Mouse (Mus musculus) ovary, adult 18-20 months (tissue): ENCODE results near the gene Lcorl.
A peak's percentile ranks its signal among the peaks of the same experiment; 100 is the strongest.

Experiments used
- DNase-seq: peaks from one replicate; pipeline ENCODE4 v3.0.0; 2022; ENCODE audit warnings: low spot score, mixed read lengths

Gene Lcorl

GRCm38 (mm10) chr5:45857254-45858011 lies at the start of gene Lcorl:
Lcorl (minus strand) TSS chr5:45857615.
- DNase-seq = peak; percentile 96

DNA sequence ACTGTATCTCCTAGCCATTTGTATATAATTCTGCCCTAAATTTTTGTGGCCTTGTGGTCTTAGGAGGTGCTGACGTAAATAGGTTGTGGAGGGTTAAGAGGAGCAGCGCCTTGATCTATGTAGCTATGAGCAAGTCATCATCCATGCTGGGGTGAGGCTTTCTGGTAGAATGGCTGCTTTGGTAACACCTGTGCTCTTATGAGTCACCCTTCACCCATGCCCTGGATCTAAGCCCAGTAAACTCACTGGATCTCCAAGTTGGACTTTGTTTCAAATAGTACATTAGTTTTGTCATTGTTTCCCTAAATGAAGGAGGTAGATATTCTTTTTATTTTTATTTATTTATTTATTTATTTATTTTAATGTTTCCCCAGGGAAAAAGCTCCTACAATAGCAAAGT lies 47.3 kb upstream of the Lcorl start:
- DNase-seq = no peak

GRCm38 (mm10) chr5:45903246-45903645 lies 45.8 kb upstream of the Lcorl start:
- DNase-seq = no peak

DNA sequence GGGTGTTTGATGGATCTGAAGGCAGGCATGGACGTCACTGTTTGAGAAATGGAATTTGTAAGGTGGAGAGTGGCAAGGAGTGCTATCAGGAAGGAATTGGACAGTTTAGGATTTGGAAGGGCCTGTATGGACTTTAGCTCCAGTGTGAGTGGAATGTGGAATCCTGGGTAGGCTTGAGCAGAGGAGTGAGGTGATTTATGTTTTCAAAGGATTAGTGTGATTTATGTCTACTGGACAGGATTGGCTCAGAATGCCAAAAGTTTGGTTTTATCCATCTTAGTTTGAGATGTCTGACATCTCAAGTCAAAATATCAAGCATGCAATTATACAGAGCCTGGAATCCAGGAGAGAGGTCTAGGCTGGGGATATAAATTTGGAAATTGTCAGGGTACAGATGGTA lies 37.9 kb upstream of the Lcorl start:
- DNase-seq = no peak

- DNase-seq = no peak
These were observed 36.3 kb upstream of the Lcorl start for GRCm38 (mm10) chr5:45893696-45894095.

GRCm38 (mm10) chr5:45876328-45876727 lies 18.9 kb upstream of the Lcorl start:
- DNase-seq = no peak

- DNase-seq = no peak
These were observed 18.1 kb upstream of the Lcorl start for GRCm38 (mm10) chr5:45875472-45875871.

GRCm38 (mm10) chr5:45874284-45875030 lies 17.0 kb upstream of the Lcorl start:
- no peak for DNase-seq

- no peak for DNase-seq
These were observed 953 bp upstream of the Lcorl start for GRCm38 (mm10) chr5:45858368-45858767.

DNA sequence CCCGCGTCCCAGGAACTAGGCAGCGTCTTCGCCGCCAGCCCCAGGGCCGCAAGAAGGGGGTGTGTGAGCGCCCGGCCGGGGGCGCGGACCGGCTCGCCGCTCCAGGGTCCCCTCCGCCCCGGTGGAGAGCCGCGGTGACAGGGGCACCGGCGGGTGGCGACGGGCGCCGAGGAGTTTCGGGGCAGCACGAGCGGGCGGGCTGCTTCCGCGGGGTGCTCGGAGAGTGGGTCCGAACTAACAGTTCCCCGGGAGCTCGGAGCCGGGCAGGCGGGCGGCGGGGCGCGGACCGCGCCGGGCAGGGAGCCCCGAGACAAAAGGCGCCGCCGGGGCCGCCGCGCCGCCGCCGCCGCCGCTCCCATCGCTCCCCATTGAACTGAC lies 550 bp downstream of the Lcorl start:
- peak; percentile 13 for DNase-seq

DNA sequence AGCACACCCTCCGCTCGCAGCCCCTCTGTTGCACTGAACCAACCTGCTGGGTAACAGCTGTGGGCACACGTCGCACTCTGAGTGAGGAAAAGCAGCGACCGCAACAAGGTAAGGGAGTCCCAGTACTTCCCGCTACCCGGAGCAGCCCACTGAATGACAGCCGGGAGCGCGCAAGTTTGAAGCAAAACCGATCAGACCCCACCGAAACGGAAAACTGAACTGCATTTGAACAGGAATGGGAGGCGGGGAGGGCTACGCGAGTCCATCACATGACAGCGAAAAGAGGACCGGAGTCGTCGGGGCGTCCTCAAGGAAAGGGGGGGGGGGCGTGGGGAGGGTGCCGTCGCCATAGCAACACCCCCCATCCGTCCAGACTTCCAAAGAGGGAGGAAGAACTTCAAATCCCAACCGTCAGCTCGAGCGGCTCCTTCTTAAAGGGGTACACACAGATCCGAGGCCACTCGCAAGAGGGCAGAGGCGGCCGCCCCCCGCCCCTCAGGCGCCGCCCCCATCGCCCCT lies 1.1 kb downstream of the Lcorl start:
- DNase-seq = peak; percentile 50

DNA sequence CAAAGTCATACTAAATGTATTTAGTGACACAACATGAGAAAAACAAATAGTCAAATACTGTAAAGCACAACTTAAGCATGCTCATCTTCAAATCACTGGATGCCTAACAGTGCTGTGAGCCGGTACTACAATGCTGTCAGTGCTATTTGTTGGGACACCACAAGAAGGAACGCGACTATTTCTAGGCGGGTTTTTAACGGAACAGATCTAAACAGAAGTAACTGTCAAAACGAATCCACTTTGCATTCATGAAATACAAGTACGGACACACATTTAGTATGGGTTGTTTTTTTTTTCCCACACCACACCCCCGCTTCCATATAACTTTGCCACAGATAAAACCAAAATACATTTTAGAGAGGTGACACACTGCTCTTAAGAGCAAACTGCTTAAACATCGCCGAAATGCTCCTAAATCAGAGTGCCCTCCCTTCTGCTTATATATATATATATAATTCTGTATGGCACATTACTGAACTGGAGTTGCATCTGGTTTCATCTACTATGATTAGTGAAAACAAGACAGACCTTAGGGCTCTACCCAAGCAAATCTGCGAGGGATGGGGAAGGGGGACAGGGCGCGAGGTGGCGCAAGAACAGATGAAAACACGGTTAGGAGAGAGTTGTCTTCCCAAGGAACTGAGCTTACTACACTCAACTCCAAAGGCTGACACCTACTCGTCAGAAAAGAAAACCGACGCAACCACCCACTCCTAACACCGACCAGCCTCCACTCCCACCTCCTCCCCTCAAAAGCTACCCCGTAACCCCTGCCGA lies 1.7 kb downstream of the Lcorl start:
- DNase-seq = peak; percentile 23

DNA sequence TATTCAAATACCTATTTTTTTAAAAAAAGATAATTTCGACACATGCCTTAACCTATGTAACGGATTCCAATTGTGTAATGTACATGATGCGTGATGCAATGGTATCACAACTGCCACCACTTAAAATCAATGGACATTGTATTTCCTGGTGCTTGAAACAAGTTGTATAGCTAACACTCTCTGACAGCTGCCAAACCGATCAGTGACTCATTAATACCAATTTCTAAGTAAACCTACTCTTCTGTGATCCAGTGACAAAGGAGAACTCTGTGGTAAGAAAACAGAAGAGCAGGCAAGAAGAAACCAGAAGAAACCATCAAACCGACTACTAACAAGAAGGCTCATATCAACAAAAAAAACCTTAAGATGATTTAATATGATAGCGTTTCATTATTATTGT lies 12.7 kb downstream of the Lcorl start:
- DNase-seq = no peak

DNA sequence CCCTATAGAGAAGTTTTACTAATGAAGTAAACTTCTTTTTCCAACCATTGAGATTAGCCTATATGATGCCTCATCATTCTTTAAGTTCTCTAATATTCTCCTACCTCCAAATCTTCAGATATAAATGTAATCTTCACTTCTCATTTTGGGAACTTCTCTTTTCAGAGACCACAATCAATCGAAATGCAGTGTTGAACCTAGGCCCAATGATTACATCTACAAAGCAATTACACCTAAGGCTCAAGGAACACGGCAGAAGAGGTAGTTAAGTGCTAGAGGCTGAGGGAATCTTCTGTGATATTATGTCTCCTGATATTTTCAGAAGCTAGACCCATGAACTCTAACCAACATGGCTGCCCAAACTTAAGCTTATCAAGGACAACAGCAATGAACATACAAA lies 22.3 kb downstream of the Lcorl start:
- no peak for DNase-seq

GRCm38 (mm10) chr5:45811527-45811926 lies 45.9 kb downstream of the Lcorl start:
- DNase-seq = no peak

- no peak for DNase-seq
These were observed 65.6 kb downstream of the Lcorl start for GRCm38 (mm10) chr5:45791864-45792263.

GRCm38 (mm10) chr5:45790221-45790620 lies 67.2 kb downstream of the Lcorl start:
- DNase-seq = no peak

DNA sequence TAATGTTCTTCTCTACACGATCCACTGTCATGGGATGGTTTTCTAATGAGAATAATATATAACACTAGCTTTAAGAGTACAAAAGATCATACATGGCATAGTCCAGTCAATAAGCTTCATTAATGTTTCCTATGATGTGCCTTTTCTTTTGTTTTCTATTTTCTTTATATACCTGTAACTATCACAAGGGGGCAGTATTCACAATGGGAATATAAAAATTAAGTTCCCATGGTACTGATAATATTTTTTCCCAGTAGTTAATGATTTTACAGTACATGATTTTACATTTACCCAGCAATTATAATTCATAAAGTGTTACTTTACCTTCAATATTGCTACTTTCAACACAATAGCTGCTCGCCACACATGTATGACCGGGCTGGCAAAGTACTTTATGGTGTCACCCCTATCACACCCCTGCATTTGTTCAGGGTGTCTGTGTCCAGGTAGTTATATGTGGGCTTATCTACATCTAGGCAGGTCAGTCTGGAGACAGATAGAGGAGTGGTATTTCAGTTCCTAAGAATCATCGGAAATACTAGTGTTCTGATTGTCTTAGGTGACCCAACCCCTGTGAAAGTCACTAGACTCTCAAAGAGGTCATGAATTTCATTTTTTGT lies 99.8 kb downstream of the Lcorl start:
- no peak for DNase-seq

DNA sequence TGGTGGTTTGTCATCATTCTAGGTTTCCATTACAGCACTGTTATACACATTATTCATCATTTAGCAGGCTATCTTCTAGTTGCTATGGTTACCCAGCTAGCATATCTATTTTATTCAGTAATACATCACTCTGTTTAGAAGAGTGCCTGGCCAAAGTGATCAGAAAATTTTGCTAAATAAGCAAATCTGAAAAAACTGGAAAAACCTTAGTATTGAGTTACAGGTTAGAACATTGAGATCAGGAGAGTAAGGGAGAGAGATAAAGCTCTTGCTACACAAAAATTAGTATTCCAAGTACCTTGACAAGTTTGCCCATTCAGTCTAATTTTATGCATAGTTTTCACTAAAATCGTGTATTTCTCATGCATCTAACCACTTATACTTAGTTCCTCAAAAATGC lies 119.5 kb downstream of the Lcorl start:
- no peak for DNase-seq

GRCm38 (mm10) chr5:45733751-45734150 lies 123.7 kb downstream of the Lcorl start:
- DNase-seq = no peak

GRCm38 (mm10) chr5:45718848-45719488 lies 138.4 kb downstream of the Lcorl start:
- no peak for DNase-seq

DNA sequence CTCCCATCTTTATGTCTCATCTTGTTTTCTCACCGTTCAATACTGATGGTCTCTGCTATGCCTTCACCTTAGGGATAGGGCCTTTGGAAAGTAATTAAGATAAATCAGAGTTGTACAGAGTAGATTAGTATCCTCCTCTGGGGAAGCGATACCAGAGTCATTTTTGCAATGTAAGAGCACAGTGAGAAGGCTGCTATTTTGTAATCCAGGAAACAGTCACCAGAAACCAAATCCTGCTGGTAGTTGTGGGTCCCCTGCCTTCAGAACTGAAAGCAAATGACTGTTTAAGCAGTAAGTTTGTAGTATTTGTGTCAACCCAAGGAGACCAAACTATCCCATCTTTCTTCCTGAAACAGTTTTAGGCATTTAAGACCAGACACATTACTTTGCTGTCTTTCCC lies 147.8 kb downstream of the Lcorl start:
- DNase-seq = no peak
